Mouse (Mus musculus): ENCODE measurements around the gene Hist1h1t. TPM values are rescaled to one million over a fixed set of nuclear protein-coding genes. Genes with fewer than 3 reads are reported as not detected.
A peak's percentile ranks its signal among the peaks of the same experiment; 100 is the strongest.

Gene Hist1h1t
- total RNA-seq, 2 experiments from 2014 or later: 0.33 to 0.46 TPM

- no peak for DNase-seq
Measured at GRCm38 (mm10) chr13:23737091-23737490, 41.5 kb downstream of the Hist1h1t start.

GRCm38 (mm10) chr13:23738041-23738440 is 42.4 kb downstream of the Hist1h1t start:
- no peak for DNase-seq

GRCm38 (mm10) chr13:23738677-23739068 is 43.1 kb downstream of the Hist1h1t start, which contains the start of gene Hist1h1c:
TSS of gene Hist1h1c (plus strand) at chr13:23738808.
- DNase-seq: peak; percentile 90 to 93

GRCm38 (mm10) chr13:23739069-23739921 is 43.7 kb downstream of the Hist1h1t start:
- peak; percentile 92 to 94 for DNase-seq

- no peak for DNase-seq
Measured at GRCm38 (mm10) chr13:23739922-23740252, 44.3 kb downstream of the Hist1h1t start.

- DNase-seq: no peak
Measured at GRCm38 (mm10) chr13:23740256-23740840, 44.7 kb downstream of the Hist1h1t start.

- no peak for DNase-seq
Measured at GRCm38 (mm10) chr13:23740910-23741309, 45.3 kb downstream of the Hist1h1t start.

GRCm38 (mm10) chr13:23742007-23742406 is 46.4 kb downstream of the Hist1h1t start:
- DNase-seq: no peak

GRCm38 (mm10) chr13:23743215-23743614 is 47.6 kb downstream of the Hist1h1t start:
- no peak for DNase-seq

GRCm38 (mm10) chr13:23743963-23744362 is 48.3 kb downstream of the Hist1h1t start:
- DNase-seq: no peak

GRCm38 (mm10) chr13:23744421-23745380 is 49.1 kb downstream of the Hist1h1t start:
- DNase-seq: no peak

- peak; percentile 77 to 86 for DNase-seq
Measured at GRCm38 (mm10) chr13:23745381-23746161, 50.0 kb downstream of the Hist1h1t start, which contains the start of gene Hist1h3c. TSS of gene Hist1h3c (minus strand) at chr13:23745602.

Small RNA genes within 50 kb of the gene (microRNA-seq; reads per million reads assigned to microRNA genes)
- gene Gm44314: not detected
- not detected for gene Gm44350

Other genes starting within 250 kb of the Hist1h1t start
- not detected for gene Btn1a1, start 229.9 kb upstream of the Hist1h1t start, total RNA-seq (2021)
- not detected for gene Btn2a2, start 207.0 kb upstream of the Hist1h1t start, total RNA-seq (2021)
- gene Hist1h4h, start 164.8 kb upstream of the Hist1h1t start, total RNA-seq (2021): 100 to 1,000 TPM; 443 to 473 TPM
- 10 to 100 TPM; 49.7 to 55.2 TPM for gene Hist1h2af, start 161.9 kb upstream of the Hist1h1t start, total RNA-seq (2021)
- 10 to 100 TPM; 13.9 to 17.7 TPM for gene Hist1h3g, start 160.4 kb upstream of the Hist1h1t start, total RNA-seq (2021)
- gene Hist1h2bh, start 152.4 kb upstream of the Hist1h1t start, total RNA-seq (2021): 1 to 10 TPM; 4.2 to 4.7 TPM
- 10 to 100 TPM; 23.4 to 24.4 TPM for gene Hist1h3f, start 151.8 kb upstream of the Hist1h1t start, total RNA-seq (2021)
- 100 to 1,000 TPM; 112 to 118 TPM for gene Hist1h4f, start 144.2 kb upstream of the Hist1h1t start, total RNA-seq (2021)
- gene Hist1h1d, start 142.6 kb upstream of the Hist1h1t start, total RNA-seq (2021): 1 to 10 TPM; 4.5 to 4.9 TPM
- gene Hist1h3e, start 133.4 kb upstream of the Hist1h1t start, total RNA-seq (2021): 10 to 100 TPM; 56.1 to 72.9 TPM
- gene Hist1h2ae, start 124.6 kb upstream of the Hist1h1t start, total RNA-seq (2021): 1 to 10 TPM; 9.2 to 9.6 TPM
- 100 to 1,000 TPM; 105 to 116 TPM for gene Hist1h2bg, start 124.4 kb upstream of the Hist1h1t start, total RNA-seq (2021)
- 10 to 100 TPM; 34.6 to 44.5 TPM for gene Hist1h2bf, start 121.6 kb upstream of the Hist1h1t start, total RNA-seq (2021)
- 10 to 100 TPM in 1 of 2 experiments, 1 to 10 TPM in 1; 8.1 to 13.6 TPM for gene Hist1h2ad, start 121.4 kb upstream of the Hist1h1t start, total RNA-seq (2021)
- gene Hist1h3d, start 120.1 kb upstream of the Hist1h1t start, total RNA-seq (2021): 1 to 10 TPM; 7.4 TPM
- gene Hist1h4d, start 114.2 kb upstream of the Hist1h1t start, total RNA-seq (2021): 100 to 1,000 TPM; 159 to 164 TPM
- gene Hist1h2be, start 74.7 kb upstream of the Hist1h1t start, total RNA-seq (2021): 10 to 100 TPM; 12.1 to 13.4 TPM
- gene Hist1h1e, start 73.3 kb upstream of the Hist1h1t start, total RNA-seq (2021): 10 to 100 TPM; 49.5 to 74.0 TPM
- gene Hist1h2ac, start 11.9 kb upstream of the Hist1h1t start, total RNA-seq (2021): 1 to 10 TPM; 3.0 to 3.1 TPM
- 100 to 1,000 TPM; 138 to 161 TPM for gene Hist1h2bc, start 11.6 kb upstream of the Hist1h1t start, total RNA-seq (2021)
- 100 to 1,000 TPM; 101 to 109 TPM for gene Hist1h4c, start 2.6 kb downstream of the Hist1h1t start, total RNA-seq (2021)
- 10 to 100 TPM; 29.2 to 49.8 TPM for gene Hfe, start 15.0 kb downstream of the Hist1h1t start, total RNA-seq (2021)
- 100 to 1,000 TPM; 145 to 279 TPM for gene Hist1h1c, start 43.0 kb downstream of the Hist1h1t start, total RNA-seq (2021)
- 10 to 100 TPM; 20.5 to 26.8 TPM for gene Hist1h3c, start 49.8 kb downstream of the Hist1h1t start, total RNA-seq (2021)
- 10 to 100 TPM; 34.0 to 41.3 TPM for gene Hist1h2bb, start 50.9 kb downstream of the Hist1h1t start, total RNA-seq (2021)
- 10 to 100 TPM; 58.1 to 68.0 TPM for gene Hist1h2ab, start 55.3 kb downstream of the Hist1h1t start, total RNA-seq (2021)
- gene Hist1h3b, start 56.5 kb downstream of the Hist1h1t start, total RNA-seq (2021): 10 to 100 TPM; 54.7 to 79.9 TPM
- 100 to 1,000 TPM; 115 to 122 TPM for gene Hist1h4b, start 61.2 kb downstream of the Hist1h1t start, total RNA-seq (2021)
- 10 to 100 TPM; 59.8 to 61.2 TPM for gene Hist1h4a, start 65.4 kb downstream of the Hist1h1t start, total RNA-seq (2021)
- 10 to 100 TPM; 55.1 to 59.3 TPM for gene Hist1h3a, start 66.6 kb downstream of the Hist1h1t start, total RNA-seq (2021)
- gene Hist1h1a, start 67.9 kb downstream of the Hist1h1t start, total RNA-seq (2021): 10 to 100 TPM; 35.0 to 39.8 TPM
- gene Trim38, start 74.1 kb downstream of the Hist1h1t start, total RNA-seq (2021): under 1 TPM; 0.16 to 0.23 TPM
- under 1 TPM in 1 of 2 experiments, not detected in 1; 0.26 TPM for gene Slc17a2, start 111.2 kb downstream of the Hist1h1t start, total RNA-seq (2021)
- gene Slc17a3, start 143.6 kb downstream of the Hist1h1t start, total RNA-seq (2021): under 1 TPM; 0.23 to 0.56 TPM
- gene Slc17a1, start 171.9 kb downstream of the Hist1h1t start, total RNA-seq (2021): not detected
- gene Slc17a4, start 219.2 kb downstream of the Hist1h1t start, total RNA-seq (2021): under 1 TPM in 1 of 2 experiments, not detected in 1; 0.23 TPM
- not detected for gene Hist1h2ba, start 238.3 kb downstream of the Hist1h1t start, total RNA-seq (2021)
- not detected for gene Hist1h2aa, start 238.6 kb downstream of the Hist1h1t start, total RNA-seq (2021)

Measured in adrenal gland, postnatal 36 days (tissue).